Mouse (Mus musculus) spleen, adult 2 months (tissue): ENCODE data around the gene Glce. TPM values are rescaled to one million over a fixed set of nuclear protein-coding genes. Genes with fewer than 3 reads are reported as not detected.
A peak's percentile ranks its signal among the peaks of the same experiment; 100 is the strongest.

Source experiments
- DNase-seq, 2 experiments: peaks; one replicate each; pipeline versions ENCODE4 v3.0.0 to v3.0.0-alpha.2; 2012 to 2021; ENCODE audit warnings: low spot score in 2 of 2, low read depth in 1 of 2
- H3K27ac ChIP-seq: fragments of 200-500 bp; 2 replicates; pipeline ENCODE4 v1.5.1; 2012; ENCODE audit warnings: low read length, inconsistent platforms; ENCODE audit not compliant: insufficient read depth
- H3K27me3 ChIP-seq: fragments of 200-500 bp; 2 replicates; pipeline ENCODE4 v1.6.1; 2012; ENCODE audit warnings: mild to moderate bottlenecking, moderate library complexity, low read length, inconsistent platforms; ENCODE audit not compliant: control insufficient read depth, insufficient read depth
- H3K36me3 ChIP-seq: fragments of 200-500 bp; 2 replicates; pipeline ENCODE4 v1.6.1; 2012; ENCODE audit warnings: mild to moderate bottlenecking, low read length, inconsistent platforms; ENCODE audit not compliant: control insufficient read depth, insufficient read depth
- H3K4me1 ChIP-seq: fragments of 200-500 bp; 2 replicates; pipeline ENCODE4 v1.6.1; 2011; ENCODE audit warnings: inconsistent platforms; ENCODE audit not compliant: control insufficient read depth, insufficient read depth, insufficient read length
- H3K4me3 ChIP-seq: fragments of 200-500 bp; 2 replicates; pipeline ENCODE4 v1.5.1; 2011; ENCODE audit warnings: mild to moderate bottlenecking, inconsistent platforms; ENCODE audit not compliant: insufficient read depth, insufficient read length; ENCODE audit errors: extremely low read depth
- CTCF ChIP-seq: fragments of 200-500 bp; IDR thresholded peaks from 2 replicates; pipeline ENCODE4 v1.5.1; 2011; ENCODE audit warnings: mild to moderate bottlenecking, inconsistent platforms; ENCODE audit not compliant: insufficient read depth, insufficient read length, insufficient replicate concordance; ENCODE audit errors: extremely low read depth
- POLR2A ChIP-seq: fragments of 200-500 bp; IDR thresholded peaks from 2 replicates; pipeline ENCODE4 v1.6.1; 2011; ENCODE audit warnings: low read depth, low read length, inconsistent platforms
- WGBS: fragments of 180-500 bp; shearing (Covaris S2); methylation state at CpG from one replicate; pipeline ENCODE4 v1.1.7; 2018; 5-methylcytosine and 5-hydroxymethylcytosine counted together
- polyA plus RNA-seq: library from polyadenylated mRNA; depleted of rRNA; stranded (reverse); fragments of >200 nt; gene quantifications from 2 replicates; pipeline ENCODE4 v1.2.3, GENCODE M21; 2012; rRNA removed

Glce gene
- polyA plus RNA-seq, 1 experiment: 1.4 TPM

DNA sequence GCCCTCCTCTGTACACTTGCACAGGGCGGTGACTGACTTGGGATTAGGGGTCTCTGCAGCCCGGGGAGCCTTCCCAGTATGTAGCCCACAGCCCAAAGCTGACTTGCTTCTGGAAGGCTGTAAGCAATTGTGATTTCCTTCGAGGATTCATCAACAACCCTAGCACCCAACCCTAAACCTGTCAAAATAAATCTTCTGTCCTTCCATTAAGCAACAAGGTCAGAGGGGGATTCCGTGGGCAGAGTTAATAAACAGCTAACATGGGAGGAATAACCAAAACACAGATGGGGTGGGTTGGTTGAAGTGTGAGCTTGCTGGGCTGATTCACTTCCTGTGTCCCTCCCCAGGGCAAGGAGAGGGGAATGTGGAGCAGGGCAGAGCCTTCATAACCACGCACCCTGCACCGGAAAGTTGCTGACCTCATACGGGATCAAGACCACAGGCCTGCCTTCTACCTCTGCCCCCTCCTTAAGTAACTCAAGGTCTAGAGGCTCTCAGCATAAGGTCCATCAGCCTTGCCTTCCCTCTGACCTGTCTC lies 100.8 kb downstream of the Glce start:
- no peaks in the 10 kb centered on the region; the same call in none of the 2 replicates for H3K4me1 ChIP-seq
- no peak overlapping the region for H3K4me3 ChIP-seq
- no peak for TF ChIP-seq POLR2A
- no peak for TF ChIP-seq CTCF
- H3K27ac ChIP-seq: no peak overlapping the region
- no peak for DNase-seq
- 51% methylated on average over 7 of the region's 7 CpGs for WGBS
- no peaks in the 10 kb centered on the region for H3K27me3 ChIP-seq
- no peaks in the 10 kb centered on the region for H3K36me3 ChIP-seq

DNA sequence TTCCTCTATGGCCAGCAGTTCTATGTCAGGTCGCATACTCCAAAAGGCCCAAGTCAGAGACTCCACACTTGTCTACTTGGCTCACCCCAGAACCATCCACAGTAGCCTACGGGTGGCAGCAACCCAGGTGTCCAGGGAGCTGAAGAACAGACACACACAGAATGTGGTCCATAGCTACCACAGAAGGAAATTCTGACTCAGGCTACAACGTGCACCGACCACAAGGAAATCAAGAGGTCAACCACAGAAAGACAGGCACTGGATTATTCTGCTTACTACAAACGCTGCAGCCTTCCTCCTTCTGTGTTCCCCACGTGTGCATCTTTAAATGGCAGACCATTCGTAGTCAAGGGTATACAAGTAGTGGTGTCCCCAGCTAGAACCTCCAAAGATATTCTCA lies 102.2 kb downstream of the Glce start:
- H3K27ac ChIP-seq: no peak overlapping the region

DNA sequence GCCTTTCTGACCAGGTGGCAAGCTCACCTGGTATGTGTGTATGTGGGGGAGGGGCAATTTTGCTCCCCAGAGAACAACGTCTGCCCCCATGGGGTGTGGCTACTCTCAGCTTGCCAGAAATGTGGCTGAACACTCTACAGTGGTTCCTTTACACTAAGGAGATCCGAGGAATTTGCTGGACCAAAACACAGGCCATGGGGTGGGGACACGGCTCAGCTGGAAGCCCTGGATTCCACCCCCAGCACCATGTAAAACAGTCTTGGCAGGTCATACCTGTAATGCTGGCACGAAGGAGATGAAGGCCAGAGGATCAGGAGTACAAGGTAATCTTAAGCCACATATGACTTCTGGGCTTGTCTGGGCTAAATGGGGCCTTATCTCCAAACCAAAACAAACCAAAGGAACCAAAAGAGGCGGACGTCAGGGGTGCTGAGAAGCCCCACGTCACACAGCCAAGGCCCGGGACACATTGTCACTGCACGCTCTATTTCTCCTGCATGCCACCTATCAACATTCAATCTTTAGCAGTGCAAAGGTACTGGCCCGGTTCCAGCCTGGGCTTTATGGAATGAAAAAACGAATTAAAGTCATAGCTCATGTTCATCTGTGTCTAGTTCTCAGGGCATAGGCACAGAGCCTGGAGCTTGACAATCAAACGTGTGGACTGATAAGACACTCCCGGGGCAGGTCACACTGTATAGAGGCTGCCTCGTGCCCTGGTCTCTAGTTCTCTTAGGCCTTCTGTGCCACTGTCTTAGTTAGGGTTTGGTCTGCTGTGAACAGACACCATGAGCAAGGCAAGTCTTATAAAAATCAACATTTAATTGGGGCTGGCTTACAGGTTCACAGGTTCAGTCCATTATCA lies 104.0 kb downstream of the Glce start:
- no peak for DNase-seq
- Histone ChIP-seq H3K4me3 (no peak overlapping the region), H3K36me3 (no peaks in the 10 kb centered on the region), H3K4me1 (no peaks in the 10 kb centered on the region), H3K27me3 (no peaks in the 10 kb centered on the region), H3K27ac (no peak overlapping the region)
- 81% methylated on average over 14 of the region's 14 CpGs for WGBS
- no peak for TF ChIP-seq POLR2A
- no peak for TF ChIP-seq CTCF

More for the DNA sequence above, 102.2 kb downstream of the Glce start:
- no peaks in the 10 kb centered on the region for H3K4me1 ChIP-seq
- TF ChIP-seq POLR2A (no peak), CTCF (no peak)
- whole genome bisulfite sequencing: 9% methylated on average over 7 of the region's 7 CpGs
- no peaks in the 10 kb centered on the region for H3K27me3 ChIP-seq
- no peak overlapping the region for H3K4me3 ChIP-seq
- H3K36me3 ChIP-seq: no peaks in the 10 kb centered on the region
- DNase-seq: no peak

- 80% methylated on average over 6 of the region's 6 CpGs for WGBS
- Histone ChIP-seq H3K36me3 (no peaks in the 10 kb centered on the region), H3K27ac (no peak overlapping the region), H3K4me3 (no peak overlapping the region), H3K4me1 (no peaks in the 10 kb centered on the region), H3K27me3 (no peaks in the 10 kb centered on the region)
- DNase-seq: no peak
- no peak for TF ChIP-seq POLR2A
- TF ChIP-seq CTCF: no peak
Measured at GRCm38 (mm10) chr9:62017329-62017728, 105.1 kb downstream of the Glce start.

- WGBS: 65% methylated on average over 3 of the region's 3 CpGs
- no peak overlapping the region for H3K4me3 ChIP-seq
- TF ChIP-seq POLR2A: no peak
- TF ChIP-seq CTCF: peak; percentile 6; the same call in 1 of the 2 replicates
- no peaks in the 10 kb centered on the region for H3K27me3 ChIP-seq
- no peaks in the 10 kb centered on the region for H3K4me1 ChIP-seq
- H3K36me3 ChIP-seq: no peaks in the 10 kb centered on the region
- DNase-seq: no peak
- no peak overlapping the region for H3K27ac ChIP-seq
Measured at GRCm38 (mm10) chr9:62015504-62015903, 107.0 kb downstream of the Glce start.

DNA sequence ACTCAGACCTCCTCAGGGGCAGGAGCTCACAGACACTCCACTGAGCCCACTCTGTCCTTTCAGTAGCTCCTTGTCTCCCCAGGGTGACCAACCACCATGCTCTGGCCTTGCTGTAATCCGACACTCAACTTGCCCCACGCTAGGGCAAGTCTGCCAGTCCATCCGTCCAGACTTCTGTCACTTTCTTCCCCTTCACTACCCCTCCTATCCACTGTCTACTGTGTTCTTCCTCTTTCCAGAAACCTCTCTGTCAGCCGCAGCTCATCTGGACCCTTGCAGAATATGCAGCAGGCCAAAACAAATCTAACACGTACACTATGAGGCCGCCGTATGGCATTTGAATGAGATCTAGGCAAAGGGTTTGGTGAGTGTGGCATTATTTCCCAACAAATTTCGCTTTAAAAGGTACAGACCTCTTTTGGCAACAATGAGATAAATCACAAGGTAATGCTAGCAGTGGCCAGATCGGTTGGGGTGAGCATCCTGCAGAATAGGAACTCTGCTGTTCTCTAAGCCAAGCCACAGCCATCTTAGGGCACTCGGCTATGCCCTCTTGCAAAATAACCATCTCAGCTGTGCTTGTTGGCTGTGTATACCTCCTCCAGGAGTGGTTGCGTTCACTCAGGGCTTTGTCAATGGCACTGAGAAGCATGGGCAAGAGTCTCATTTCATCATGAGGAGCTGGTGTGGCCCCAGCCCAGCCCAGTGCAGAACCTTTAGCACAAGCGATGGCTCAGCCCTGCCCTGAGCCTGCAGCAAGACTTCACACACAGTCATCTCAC lies 108.9 kb downstream of the Glce start:
- H3K27me3 ChIP-seq: no peaks in the 10 kb centered on the region
- no peak for TF ChIP-seq CTCF
- no peak for TF ChIP-seq POLR2A
- 48% methylated on average over 12 of the region's 12 CpGs for WGBS

GRCm38 (mm10) chr9:62008360-62008759 lies 114.1 kb downstream of the Glce start:
- Histone ChIP-seq H3K36me3 (no peaks in the 10 kb centered on the region), H3K27ac (no peak overlapping the region), H3K4me3 (no peak overlapping the region), H3K27me3 (no peaks in the 10 kb centered on the region), H3K4me1 (no peaks in the 10 kb centered on the region)
- no peak for DNase-seq
- no peak for TF ChIP-seq POLR2A
- TF ChIP-seq CTCF: no peak
- 96% methylated on average over 5 of the region's 5 CpGs for WGBS

More for the DNA sequence above, 108.9 kb downstream of the Glce start:
- H3K4me1 ChIP-seq: no peaks in the 10 kb centered on the region
- H3K4me3 ChIP-seq: no peak overlapping the region
- H3K36me3 ChIP-seq: no peaks in the 10 kb centered on the region
- no peak overlapping the region for H3K27ac ChIP-seq
- DNase-seq: no peak

Other genes with a start within 250 kb of the Glce start
- 10,671 and 13,207 TPM in 2 replicates for gene Rplp1, start 208.1 kb downstream of the Glce start, polyA plus RNA-seq
- 4.6 and 4.7 TPM in 2 replicates for gene Kif23, start 175.9 kb downstream of the Glce start, polyA plus RNA-seq
- 2.7 and 3.0 TPM in 2 replicates for gene Paqr5, start 95.8 kb downstream of the Glce start, polyA plus RNA-seq
- not detected in 2 replicates for gene Spesp1, start 159.6 kb upstream of the Glce start, polyA plus RNA-seq
- gene Anp32a, start 218.6 kb upstream of the Glce start, polyA plus RNA-seq: 14.1 and 16.2 TPM in 2 replicates